Mouse (Mus musculus): ENCODE measurements at regions not wholly inside any gene's neighbourhood (a gene's known extent, or its start where the extent isn't known, plus 50 kb on each side); places are given as distances from the start of the nearest gene placed in this dataset.
A peak's percentile ranks its signal among the peaks of the same experiment; 100 is the strongest.

GRCm38 (mm10) chr11:24247285-24247684, 169.4 kb downstream of the Bcl11a start:
- H3K36me3 ChIP-seq (ENCODE audit: insufficient read depth, low read length): no peaks in the 10 kb centered on the region
- WGBS: 98% methylated on average over 4 of the region's 4 CpGs
- H3K9me3 ChIP-seq (ENCODE audit: low read length): no peaks in the 10 kb centered on the region; the same call in 1 of the 2 replicates
- no peak overlapping the region for H3K4me2 ChIP-seq (replicated peaks; ENCODE audit: low read depth, low read length)
- no peak overlapping the region for H3K4me3 ChIP-seq (ENCODE audit: low read length)
- ATAC-seq (ENCODE audit: low FRiP score, low TSS enrichment): no peak
- H3K27me3 ChIP-seq (ENCODE audit: insufficient read depth, low read length): peaks cover 4% of the 10 kb centered on the region; the same call in 1 of the 2 replicates
- H3K9ac ChIP-seq (replicated peaks; ENCODE audit: low read length): no peak overlapping the region
- H3K27ac ChIP-seq (ENCODE audit: low read length): no peak overlapping the region
- no peaks in the 10 kb centered on the region for H3K4me1 ChIP-seq (ENCODE audit: insufficient read depth, low read length)

DNA sequence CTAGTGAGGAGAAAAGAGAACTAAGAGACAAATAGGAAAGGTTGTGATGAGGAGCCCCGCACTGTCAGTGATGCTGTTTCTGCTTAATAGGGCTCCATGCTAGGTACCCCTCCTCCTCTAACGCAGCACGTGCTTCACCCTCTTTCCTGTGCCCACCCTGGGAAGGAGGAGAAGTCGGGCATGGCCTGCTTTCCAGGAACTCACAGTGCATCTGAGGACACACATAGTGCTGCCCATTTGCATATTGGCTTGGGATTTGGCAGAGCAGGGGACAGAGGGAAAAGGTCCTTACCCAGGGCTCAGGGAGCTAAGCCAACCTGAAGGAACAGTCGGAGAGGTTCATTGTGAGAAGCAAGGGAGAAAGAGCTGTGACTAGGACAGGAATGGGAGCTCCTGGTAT, 173.7 kb downstream of the Bcl11a start:
- Histone ChIP-seq H3K4me3 (ENCODE audit: low read length) (no peak overlapping the region), H3K36me3 (ENCODE audit: insufficient read depth, low read length) (no peaks in the 10 kb centered on the region), H3K9ac (replicated peaks; ENCODE audit: low read length) (no peak overlapping the region), H3K27me3 (ENCODE audit: insufficient read depth, low read length) (no peaks in the 10 kb centered on the region), H3K4me1 (ENCODE audit: insufficient read depth, low read length) (0 out of 2 replicates have a peak, but pooled peaks cover 3% of the 10 kb centered on the region), H3K9me3 (ENCODE audit: low read length) (no peaks in the 10 kb centered on the region; the same call in 1 of the 2 replicates), H3K4me2 (replicated peaks; ENCODE audit: low read depth, low read length) (no peak overlapping the region), H3K27ac (ENCODE audit: low read length) (no peak overlapping the region)
- 56% methylated on average over 5 of the region's 5 CpGs for WGBS
- no peak for ATAC-seq (ENCODE audit: low FRiP score, low TSS enrichment)

- no peaks in the 10 kb centered on the region for H3K9me3 ChIP-seq (ENCODE audit: low read length)
- 0 out of 2 replicates have a peak, but pooled peaks cover 3% of the 10 kb centered on the region for H3K4me1 ChIP-seq (ENCODE audit: insufficient read depth, low read length)
- no peak overlapping the region for H3K4me2 ChIP-seq (replicated peaks; ENCODE audit: low read depth, low read length)
- H3K9ac ChIP-seq (replicated peaks; ENCODE audit: low read length): no peak overlapping the region
- no peak overlapping the region for H3K4me3 ChIP-seq (ENCODE audit: low read length)
- no peaks in the 10 kb centered on the region for H3K36me3 ChIP-seq (ENCODE audit: insufficient read depth, low read length)
- no peak overlapping the region for H3K27ac ChIP-seq (ENCODE audit: low read length)
- H3K27me3 ChIP-seq (ENCODE audit: insufficient read depth, low read length): no peaks in the 10 kb centered on the region
- 79% methylated on average over 22 of the region's 22 CpGs for WGBS
- ATAC-seq (ENCODE audit: low FRiP score, low TSS enrichment): no peak
Measured at GRCm38 (mm10) chr11:24255201-24256060, 177.6 kb downstream of the Bcl11a start.

DNA sequence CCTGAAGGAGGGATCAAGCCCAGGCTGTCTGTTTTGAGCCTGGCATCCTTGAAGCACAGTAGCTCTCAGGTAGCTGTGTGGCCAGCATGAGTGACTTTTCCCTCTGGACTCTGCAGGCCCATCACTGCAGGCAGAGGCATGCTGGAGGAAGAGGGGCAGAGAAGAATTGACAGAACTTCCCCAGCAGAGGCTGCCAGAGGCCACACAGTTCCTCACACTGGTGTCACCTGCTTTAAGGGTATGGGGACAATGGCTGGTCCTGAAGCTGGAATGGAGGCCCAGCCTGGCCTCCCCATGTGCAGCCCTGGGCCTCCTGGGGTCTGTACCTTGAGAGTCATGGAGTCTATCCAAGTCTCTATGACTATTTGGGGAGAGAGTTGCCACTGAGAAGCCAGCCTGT, 179.9 kb downstream of the Bcl11a start:
- Histone ChIP-seq H3K27me3 (ENCODE audit: insufficient read depth, low read length) (no peaks in the 10 kb centered on the region), H3K36me3 (ENCODE audit: insufficient read depth, low read length) (no peaks in the 10 kb centered on the region), H3K4me2 (replicated peaks; ENCODE audit: low read depth, low read length) (no peak overlapping the region), H3K4me3 (ENCODE audit: low read length) (no peak overlapping the region), H3K9me3 (ENCODE audit: low read length) (no peaks in the 10 kb centered on the region), H3K27ac (ENCODE audit: low read length) (no peak overlapping the region), H3K4me1 (ENCODE audit: insufficient read depth, low read length) (0 out of 2 replicates have a peak, but pooled peaks cover 3% of the 10 kb centered on the region), H3K9ac (replicated peaks; ENCODE audit: low read length) (no peak overlapping the region)
- no peak for ATAC-seq (ENCODE audit: low FRiP score, low TSS enrichment)

GRCm38 (mm10) chr11:24258340-24258739, 180.5 kb downstream of the Bcl11a start:
- no peaks in the 10 kb centered on the region for H3K27me3 ChIP-seq (ENCODE audit: insufficient read depth, low read length)
- ATAC-seq (ENCODE audit: low FRiP score, low TSS enrichment): 0 out of 2 replicates have a peak, but pooled peaks have one; percentile 1
- WGBS: 74% methylated on average over 6 of the region's 6 CpGs

DNA sequence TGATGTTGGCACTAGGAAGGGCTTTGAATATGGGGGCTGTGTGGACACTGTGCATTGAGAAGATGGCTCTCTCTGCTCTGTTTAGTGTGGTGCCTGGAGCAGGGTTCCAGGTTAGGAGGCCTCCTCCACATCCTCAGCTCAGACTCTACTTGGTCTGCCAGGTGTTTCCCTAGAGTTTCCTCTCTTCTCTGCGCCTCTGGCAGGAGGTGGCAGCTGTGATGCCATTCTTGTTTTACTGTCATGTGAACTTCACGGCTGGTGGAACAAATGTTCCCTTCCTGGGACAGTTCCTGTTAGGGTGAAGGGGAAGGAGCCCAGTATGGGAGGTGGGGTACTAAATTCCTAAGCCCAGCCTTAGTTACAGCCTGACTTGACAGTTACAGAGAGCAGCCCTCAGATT, 181.8 kb downstream of the Bcl11a start:
- ATAC-seq (ENCODE audit: low FRiP score, low TSS enrichment): no peak; the same call in 1 of the 2 replicates
- Histone ChIP-seq H3K4me2 (replicated peaks; ENCODE audit: low read depth, low read length) (no peak overlapping the region), H3K36me3 (ENCODE audit: insufficient read depth, low read length) (no peaks in the 10 kb centered on the region), H3K9ac (replicated peaks; ENCODE audit: low read length) (no peak overlapping the region), H3K27me3 (ENCODE audit: insufficient read depth, low read length) (no peaks in the 10 kb centered on the region), H3K9me3 (ENCODE audit: low read length) (no peaks in the 10 kb centered on the region), H3K4me3 (ENCODE audit: low read length) (no peak overlapping the region), H3K4me1 (ENCODE audit: insufficient read depth, low read length) (0 out of 2 replicates have a peak, but pooled peaks cover 3% of the 10 kb centered on the region), H3K27ac (ENCODE audit: low read length) (no peak overlapping the region)
- 56% methylated on average over 2 of the region's 2 CpGs for WGBS

More at GRCm38 (mm10) chr11:24258340-24258739, 180.5 kb downstream of the Bcl11a start:
- Histone ChIP-seq H3K9ac (replicated peaks; ENCODE audit: low read length) (no peak overlapping the region), H3K27ac (ENCODE audit: low read length) (no peak overlapping the region), H3K4me1 (ENCODE audit: insufficient read depth, low read length) (0 out of 2 replicates have a peak, but pooled peaks cover 3% of the 10 kb centered on the region), H3K4me3 (ENCODE audit: low read length) (no peak overlapping the region), H3K4me2 (replicated peaks; ENCODE audit: low read depth, low read length) (no peak overlapping the region), H3K9me3 (ENCODE audit: low read length) (no peaks in the 10 kb centered on the region), H3K36me3 (ENCODE audit: insufficient read depth, low read length) (no peaks in the 10 kb centered on the region)

GRCm38 (mm10) chr11:24269046-24269445, 191.2 kb downstream of the Bcl11a start:
- peak; percentile 49; the same call in 1 of the 2 replicates for ATAC-seq (ENCODE audit: low FRiP score, low TSS enrichment)
- H3K4me3 ChIP-seq (ENCODE audit: low read length): no peak overlapping the region
- H3K4me1 ChIP-seq (ENCODE audit: insufficient read depth, low read length): no peaks in the 10 kb centered on the region
- H3K9ac ChIP-seq (replicated peaks; ENCODE audit: low read length): no peak overlapping the region
- WGBS: 71% methylated on average over 2 of the region's 2 CpGs
- no peak overlapping the region for H3K4me2 ChIP-seq (replicated peaks; ENCODE audit: low read depth, low read length)
- no peak overlapping the region for H3K27ac ChIP-seq (ENCODE audit: low read length)
- no peaks in the 10 kb centered on the region for H3K9me3 ChIP-seq (ENCODE audit: low read length)
- H3K27me3 ChIP-seq (ENCODE audit: insufficient read depth, low read length): no peaks in the 10 kb centered on the region
- no peaks in the 10 kb centered on the region for H3K36me3 ChIP-seq (ENCODE audit: insufficient read depth, low read length)

GRCm38 (mm10) chr11:24281628-24282027, 203.8 kb downstream of the Bcl11a start:
- H3K36me3 ChIP-seq (ENCODE audit: insufficient read depth, low read length): no peaks in the 10 kb centered on the region
- H3K9ac ChIP-seq (replicated peaks; ENCODE audit: low read length): no peak overlapping the region
- H3K27ac ChIP-seq (ENCODE audit: low read length): no peak overlapping the region
- peaks cover 37% of the 10 kb centered on the region for H3K27me3 ChIP-seq (ENCODE audit: insufficient read depth, low read length)
- H3K9me3 ChIP-seq (ENCODE audit: low read length): no peaks in the 10 kb centered on the region
- H3K4me3 ChIP-seq (ENCODE audit: low read length): no peak overlapping the region
- H3K4me2 ChIP-seq (replicated peaks; ENCODE audit: low read depth, low read length): no peak overlapping the region
- ATAC-seq (ENCODE audit: low FRiP score, low TSS enrichment): no peak
- H3K4me1 ChIP-seq (ENCODE audit: insufficient read depth, low read length): 0 out of 2 replicates have a peak, but pooled peaks cover 2% of the 10 kb centered on the region
- 71% methylated on average over 5 of the region's 5 CpGs for WGBS

DNA sequence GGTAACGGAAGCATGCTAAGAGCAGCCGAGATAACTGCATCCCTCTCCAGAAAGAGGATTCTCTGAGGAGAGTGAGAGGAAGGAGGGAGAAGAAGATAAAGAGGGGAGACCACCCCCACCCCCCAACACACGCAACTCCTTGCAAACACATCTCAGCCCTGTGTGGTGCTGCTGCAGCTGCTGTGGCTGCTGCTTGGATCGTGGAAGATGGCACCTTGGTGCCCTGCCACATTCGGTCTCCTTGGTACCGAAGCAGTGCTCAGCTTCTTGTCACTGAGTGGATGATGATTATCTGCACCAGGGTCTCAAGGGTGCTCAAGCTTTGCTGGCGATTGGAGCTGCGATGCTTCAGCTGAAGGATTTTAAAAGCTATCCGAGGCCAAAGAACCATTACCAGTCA, 204.7 kb downstream of the Bcl11a start:
- Histone ChIP-seq H3K27me3 (ENCODE audit: insufficient read depth, low read length) (peaks cover 39% of the 10 kb centered on the region), H3K9me3 (ENCODE audit: low read length) (no peaks in the 10 kb centered on the region), H3K27ac (ENCODE audit: low read length) (no peak overlapping the region), H3K9ac (replicated peaks; ENCODE audit: low read length) (no peak overlapping the region), H3K4me2 (replicated peaks; ENCODE audit: low read depth, low read length) (no peak overlapping the region), H3K4me1 (ENCODE audit: insufficient read depth, low read length) (0 out of 2 replicates have a peak, but pooled peaks cover 4% of the 10 kb centered on the region), H3K36me3 (ENCODE audit: insufficient read depth, low read length) (no peaks in the 10 kb centered on the region), H3K4me3 (ENCODE audit: low read length) (no peak overlapping the region)
- no peak for ATAC-seq (ENCODE audit: low FRiP score, low TSS enrichment)
- 40% methylated on average over 9 of the region's 9 CpGs for WGBS

All from kidney, embryonic 16.5 days (tissue).